Mouse (Mus musculus) liver, embryonic 16.5 days (tissue): ENCODE data around the gene Prmt3. TPM values are rescaled to one million over a fixed set of nuclear protein-coding genes. Genes with fewer than 3 reads are reported as not detected.

Experiments used
- polyA plus RNA-seq: library from polyadenylated mRNA; unstranded; fragments of >200 nt; fragmentation: Nextera tagmentation; extraction: Ambion mirVana; gene quantifications from 2 replicates; pipeline ENCODE4 v1.2.1, GENCODE M21; 2015

Gene Prmt3
- polyA plus RNA-seq, 1 experiment from 2014 or later, result 15.6 TPM

Other genes starting within 250 kb of the Prmt3 start
- gene Dbx1, start 141.5 kb upstream of the Prmt3 start, polyA plus RNA-seq, result not detected in 2 replicates
- gene Htatip2, start 19.2 kb upstream of the Prmt3 start, polyA plus RNA-seq, result 31.9 and 32.0 TPM in 2 replicates
- not detected in 2 replicates for gene Slc6a5, start 131.8 kb downstream of the Prmt3 start, polyA plus RNA-seq
- 0.07 and 0.08 TPM in 2 replicates for gene Nell1, start 196.5 kb downstream of the Prmt3 start, polyA plus RNA-seq